ENCODE assay signal across 23 mouse cellular contexts in the genomic region with DNA sequence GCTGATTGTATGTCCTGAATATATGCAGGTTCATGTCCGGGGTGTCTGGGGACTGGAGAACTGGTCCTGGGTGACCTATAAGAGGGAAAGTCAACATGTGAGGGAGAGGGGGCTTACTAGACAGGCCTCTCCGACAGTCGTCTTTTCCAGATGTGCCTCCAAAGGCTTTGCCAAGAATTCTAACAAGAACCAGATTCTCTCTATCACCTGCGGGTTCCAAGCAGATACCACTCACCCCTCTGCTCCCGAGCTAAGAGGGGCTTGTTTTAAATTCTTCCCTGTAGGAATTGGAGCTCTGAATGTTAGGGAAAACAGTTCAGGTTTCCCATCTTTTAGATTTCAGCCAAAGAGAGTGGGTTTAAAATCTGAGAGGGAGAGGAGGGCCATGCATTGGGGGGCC.
DNase-seq lines count a peak whose midpoint lies in the region; ATAC-seq and TF ChIP-seq lines count a peak whose summit lies in the region.
"Had no signal": no experiment of that assay in that cellular context is flagged by ENCODE, and none has a peak within 500 bp of the region (broad histone marks: within the 10 kb centered on the region; RNA-seq: fewer than 3 reads in every experiment).

No protein-coding gene starts in this region.

- H3K4me1 ChIP-seq in forebrain, embryonic 10.5 days = peaks cover 24% of the 10 kb centered on the region
- H3K4me1 ChIP-seq in forebrain, embryonic 13.5 days = no peaks in the 10 kb centered on the region
- peaks cover 28% of the 10 kb centered on the region for H3K4me1 ChIP-seq in intestine, embryonic 14.5 days (replicated peaks; ENCODE audit: control insufficient read depth, insufficient read depth, low read length)
- H3K4me1 ChIP-seq in intestine, postnatal 0 days (replicated peaks; ENCODE audit: control insufficient read depth, insufficient read depth, low read length) = 0 out of 2 replicates have a peak, but pooled peaks cover 3% of the 10 kb centered on the region
- peaks cover 16% of the 10 kb centered on the region for H3K4me1 ChIP-seq in embryonic fibroblast, embryonic 13.5 days (ENCODE audit: control insufficient read depth, insufficient read depth, low read length)
- H3K4me1 ChIP-seq in limb, embryonic 14.5 days (ENCODE audit: control insufficient read depth, insufficient read depth, low read length) = peaks cover 63% of the 10 kb centered on the region
- H3K4me1 ChIP-seq: forebrain, embryonic 15.5 days; midbrain, embryonic 13.5 days had no signal

- no peaks in the 10 kb centered on the region for H3K9me3 ChIP-seq in forebrain, embryonic 10.5 days
- H3K9me3 ChIP-seq in forebrain, embryonic 13.5 days (replicated peaks) = no peaks in the 10 kb centered on the region
- no peaks in the 10 kb centered on the region for H3K9me3 ChIP-seq in intestine, embryonic 14.5 days (ENCODE audit: control insufficient read depth, low read length)
- H3K9me3 ChIP-seq in intestine, postnatal 0 days (ENCODE audit: control insufficient read depth) = no peaks in the 10 kb centered on the region
- no peaks in the 10 kb centered on the region for H3K9me3 ChIP-seq in limb, embryonic 14.5 days (ENCODE audit: control insufficient read depth, low read length)
- H3K9me3 ChIP-seq: forebrain, embryonic 15.5 days; lung, embryonic 15.5 days; neural tube, embryonic 15.5 days had no signal

- DNase-seq in forebrain, embryonic 10.5 days (ENCODE audit: extremely low spot score, low spot score) = no peak
- DNase-seq in intestine, embryonic 14.5 days (ENCODE audit: low spot score) = no peak
- peak; percentile 63 for DNase-seq in limb, embryonic 14.5 days (ENCODE audit: low spot score)
- no peak for DNase-seq in cerebellum, adult 9-11 months
- DNase-seq in lung, postnatal 4 days = no peak
- DNase-seq: cerebellum, postnatal 10 days; heart, adult 2 months; heart, postnatal 36 days; right cerebral cortex, postnatal 25 days; thymus, postnatal 4 days had no signal

- H3K27me3 ChIP-seq in forebrain, embryonic 10.5 days (ENCODE audit: poor library complexity, severe bottlenecking) = no peaks in the 10 kb centered on the region
- H3K27me3 ChIP-seq in forebrain, embryonic 13.5 days = no peaks in the 10 kb centered on the region
- no peaks in the 10 kb centered on the region for H3K27me3 ChIP-seq in intestine, embryonic 14.5 days (replicated peaks; ENCODE audit: control insufficient read depth, insufficient read depth, low read length)
- no peaks in the 10 kb centered on the region for H3K27me3 ChIP-seq in intestine, postnatal 0 days (replicated peaks; ENCODE audit: control insufficient read depth, insufficient read depth, low read length)
- H3K27me3 ChIP-seq in limb, embryonic 14.5 days (ENCODE audit: control insufficient read depth, insufficient read depth, low read length) = no peaks in the 10 kb centered on the region
- H3K27me3 ChIP-seq: CH12.LX; forebrain, embryonic 15.5 days; lung, embryonic 15.5 days; midbrain, embryonic 13.5 days; neural tube, embryonic 15.5 days had no signal

- TF ChIP-seq CTCF in intestine, postnatal 0 days (IDR thresholded peaks at IDR 0.05; ENCODE audit: low read depth) = no peak
- no peak for TF ChIP-seq CTCF in embryonic fibroblast, embryonic 13.5 days (IDR thresholded peaks at IDR 0.05; ENCODE audit: borderline replicate concordance, insufficient read depth, low read length)

- ATAC-seq in forebrain, embryonic 13.5 days = no peak
- no peak for ATAC-seq in intestine, embryonic 14.5 days (replicated peaks; ENCODE audit: low FRiP score, low TSS enrichment, low read depth)
- ATAC-seq in intestine, postnatal 0 days = no peak
- no peak for ATAC-seq in limb, embryonic 14.5 days (ENCODE audit: low FRiP score, low read depth)
- ATAC-seq: forebrain, embryonic 15.5 days; inflammation-experienced regulatory T-cells, adult 6 months; midbrain, embryonic 13.5 days had no signal

- no peak overlapping the region for H3K4me3 ChIP-seq in forebrain, embryonic 10.5 days
- H3K4me3 ChIP-seq in forebrain, embryonic 13.5 days = no peak overlapping the region
- H3K4me3 ChIP-seq in intestine, embryonic 14.5 days (ENCODE audit: low read depth, low read length) = no peak overlapping the region
- H3K4me3 ChIP-seq in intestine, postnatal 0 days (ENCODE audit: low read depth, low read length) = no peak overlapping the region
- no peak overlapping the region for H3K4me3 ChIP-seq in embryonic fibroblast, embryonic 13.5 days (ENCODE audit: insufficient read depth, low read length)
- no peak overlapping the region for H3K4me3 ChIP-seq in limb, embryonic 14.5 days (replicated peaks; ENCODE audit: low read length)
- H3K4me3 ChIP-seq: forebrain, embryonic 15.5 days; heart, adult 2 months; layer of hippocampus, adult 2 months; left cerebral cortex, adult 2 months; lung, embryonic 15.5 days; midbrain, embryonic 13.5 days; myocyte; neural tube, embryonic 15.5 days had no signal

- TF ChIP-seq POLR2A in embryonic fibroblast, embryonic 13.5 days (IDR thresholded peaks at IDR 0.05; ENCODE audit: low read depth, low read length) = no peak
- TF ChIP-seq POLR2A in limb, embryonic 14.5 days (IDR thresholded peaks at IDR 0.05; ENCODE audit: borderline replicate concordance, extremely low read depth, insufficient read depth, insufficient read length) = no peak

- 68% methylated on average over 5 of the region's 5 CpGs for WGBS in forebrain, embryonic 10.5 days
- 83% methylated on average over 5 of the region's 5 CpGs for WGBS in forebrain, embryonic 13.5 days
- WGBS in intestine, embryonic 14.5 days = 45% methylated on average over 5 of the region's 5 CpGs
- 63% methylated on average over 5 of the region's 5 CpGs for WGBS in intestine, postnatal 0 days
- WGBS in limb, embryonic 14.5 days = 13% methylated on average over 5 of the region's 5 CpGs

- H3K27ac ChIP-seq in forebrain, embryonic 10.5 days = peak overlapping the region; percentile 56; the same call in 1 of the 2 replicates
- H3K27ac ChIP-seq in forebrain, embryonic 13.5 days = no peak overlapping the region
- peak overlapping the region; percentile 66 for H3K27ac ChIP-seq in intestine, embryonic 14.5 days (ENCODE audit: low read depth)
- no peak overlapping the region for H3K27ac ChIP-seq in intestine, postnatal 0 days (ENCODE audit: low read depth, low read length)
- H3K27ac ChIP-seq in embryonic fibroblast, embryonic 13.5 days (ENCODE audit: insufficient read depth, low read length) = peak overlapping the region; percentile 8; the same call in 1 of the 2 replicates
- peak overlapping the region; percentile 77 for H3K27ac ChIP-seq in limb, embryonic 14.5 days (replicated peaks; ENCODE audit: low read depth, low read length)
- H3K27ac ChIP-seq: forebrain, embryonic 15.5 days; heart, adult 2 months; kidney, postnatal 0 days; layer of hippocampus, adult 2 months; left cerebral cortex, adult 2 months; lung, embryonic 15.5 days; midbrain, embryonic 13.5 days; neural tube, embryonic 15.5 days had no signal

- no peaks in the 10 kb centered on the region for H3K36me3 ChIP-seq in forebrain, embryonic 10.5 days (replicated peaks)
- no peaks in the 10 kb centered on the region for H3K36me3 ChIP-seq in forebrain, embryonic 13.5 days (ENCODE audit: poor library complexity, severe bottlenecking)
- H3K36me3 ChIP-seq in intestine, embryonic 14.5 days (ENCODE audit: control insufficient read depth, insufficient read depth, low read length) = no peaks in the 10 kb centered on the region
- no peaks in the 10 kb centered on the region for H3K36me3 ChIP-seq in intestine, postnatal 0 days (ENCODE audit: control insufficient read depth, insufficient read depth)
- H3K36me3 ChIP-seq in limb, embryonic 14.5 days (ENCODE audit: control insufficient read depth, insufficient read depth, low read length) = no peaks in the 10 kb centered on the region
- H3K36me3 ChIP-seq: forebrain, embryonic 15.5 days; lung, embryonic 15.5 days; midbrain, embryonic 13.5 days; neural tube, embryonic 15.5 days had no signal

- no peak overlapping the region for H3K9ac ChIP-seq in forebrain, embryonic 13.5 days
- H3K9ac ChIP-seq in intestine, embryonic 14.5 days (ENCODE audit: low read length) = no peak overlapping the region
- H3K9ac ChIP-seq in intestine, postnatal 0 days (ENCODE audit: low read depth, low read length) = no peak overlapping the region
- H3K9ac ChIP-seq in limb, embryonic 14.5 days (ENCODE audit: low read depth, low read length, severe bottlenecking) = no peak overlapping the region
- H3K9ac ChIP-seq: forebrain, embryonic 15.5 days; lung, embryonic 15.5 days; midbrain, embryonic 13.5 days; neural tube, embryonic 15.5 days had no signal

- H3K4me2 ChIP-seq in forebrain, embryonic 13.5 days = no peak overlapping the region
- no peak overlapping the region for H3K4me2 ChIP-seq in intestine, embryonic 14.5 days (ENCODE audit: low read length)
- H3K4me2 ChIP-seq in intestine, postnatal 0 days (replicated peaks; ENCODE audit: low read depth) = no peak overlapping the region
- H3K4me2 ChIP-seq in limb, embryonic 14.5 days (replicated peaks; ENCODE audit: low read depth, low read length, severe bottlenecking) = no peak overlapping the region
- H3K4me2 ChIP-seq: forebrain, embryonic 15.5 days; lung, embryonic 15.5 days; midbrain, embryonic 13.5 days; neural tube, embryonic 15.5 days had no signal

Comparison
In these comparisons a context has a peak if more than half of its experiments do, and no peak if none do; other contexts are left out.
1. H3K27ac ChIP-seq: peak in forebrain, embryonic 10.5 days (single experiment), intestine, embryonic 14.5 days (single experiment), embryonic fibroblast, embryonic 13.5 days (single experiment) and limb, embryonic 14.5 days (single experiment); none in forebrain, embryonic 13.5 days (single experiment) and intestine, postnatal 0 days (single experiment).